Mouse (Mus musculus) liver, embryonic 13.5 days (tissue): Measurements from ENCODE around the gene Krt75. TPM values are rescaled to one million over a fixed set of nuclear protein-coding genes. Genes with fewer than 3 reads are reported as not detected.

ENCODE experiments used
- ATAC-seq: fragments of 200-750 bp; cut with Nextera tagmentation; 2 replicates; pipeline ENCODE4 v1.8.0; 2017; ENCODE audit warnings: low read depth, mild to moderate bottlenecking, moderate number of reproducible peaks, moderate library complexity
- DNase-seq: peaks from one replicate; pipeline ENCODE4 v3.0.0; 2022
- H3K27ac ChIP-seq: fragments of 300-500 bp; sonication (generic); 2 replicates; pipeline ENCODE4 v1.5.1; 2015; ENCODE audit warnings: moderate library complexity, mild to moderate bottlenecking, inconsistent platforms
- H3K27me3 ChIP-seq: fragments of 300-500 bp; sonication (generic); 2 replicates; pipeline ENCODE4 v1.6.1; 2015; ENCODE audit warnings: mild to moderate bottlenecking, inconsistent platforms
- H3K36me3 ChIP-seq: fragments of 300-500 bp; sonication (generic); 2 replicates; pipeline ENCODE4 v1.6.1; 2015; ENCODE audit warnings: mild to moderate bottlenecking, inconsistent platforms
- H3K4me1 ChIP-seq: fragments of 300-500 bp; sonication (generic); replicated peaks from 2 replicates; pipeline ENCODE4 v1.6.1; 2015; ENCODE audit warnings: inconsistent platforms
- H3K4me2 ChIP-seq: fragments of 300-500 bp; sonication (generic); 2 replicates; pipeline ENCODE4 v1.6.1; 2015; ENCODE audit warnings: inconsistent platforms, mild to moderate bottlenecking, moderate library complexity
- H3K4me3 ChIP-seq: fragments of 300-500 bp; sonication (generic); replicated peaks from 2 replicates; pipeline ENCODE4 v1.5.1; 2015; ENCODE audit warnings: mild to moderate bottlenecking, inconsistent platforms
- H3K9ac ChIP-seq: fragments of 300-500 bp; sonication (generic); 2 replicates; pipeline ENCODE4 v1.6.1; 2015; ENCODE audit warnings: mild to moderate bottlenecking, inconsistent platforms
- H3K9me3 ChIP-seq: fragments of 300-500 bp; sonication (generic); replicated peaks from 2 replicates; pipeline ENCODE4 v1.6.1; 2016; ENCODE audit warnings: inconsistent platforms
- WGBS: fragments of 180-500 bp; shearing (Covaris S2); methylation state at CpG from one replicate; pipeline ENCODE4 v1.1.7; 2015; ENCODE audit not compliant: insufficient replicate concordance; 5-methylcytosine and 5-hydroxymethylcytosine counted together
- polyA plus RNA-seq: library from polyadenylated mRNA; unstranded; fragments of >200 nt; fragmentation: Nextera tagmentation; extraction: Ambion mirVana; gene quantifications from 2 replicates; pipeline ENCODE4 v1.2.1, GENCODE M21; 2015

The Krt75 gene
- polyA plus RNA-seq, result not detected in 2 replicates

DNA sequence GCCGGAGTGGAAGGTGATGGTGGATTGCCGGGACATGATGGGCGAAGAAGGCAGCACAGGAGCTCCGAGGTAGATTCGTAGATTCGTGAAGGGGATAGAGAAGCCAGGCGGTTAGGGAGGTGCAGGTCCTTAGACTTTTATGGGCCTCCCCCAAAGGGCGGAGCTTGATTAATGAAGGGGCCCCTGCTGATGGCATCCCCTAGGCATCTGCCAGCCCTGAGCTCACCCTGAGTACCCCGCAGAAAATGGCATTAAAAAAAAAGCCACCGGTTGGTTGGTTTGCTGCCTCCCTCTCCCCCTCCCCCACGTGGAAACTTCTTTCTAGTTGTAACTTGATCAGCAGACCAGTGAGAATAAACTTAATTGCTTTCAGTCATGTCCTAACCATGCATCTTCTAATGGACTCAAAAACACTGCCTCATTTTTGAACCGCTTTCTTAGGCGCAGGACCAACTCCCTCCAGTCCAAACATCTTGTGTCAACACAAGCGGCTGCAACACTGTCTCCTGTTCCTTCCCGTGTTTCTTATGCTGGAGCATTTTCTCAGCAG is at the start of gene Krt75:
TSS of gene Krt75 (minus strand) at position 109 of the 550 bp plus-strand sequence.
- H3K27me3 ChIP-seq, result no peaks in the 10 kb centered on the region
- no peak for ATAC-seq
- 56% methylated on average over 15 of the region's 15 CpGs for WGBS

DNA sequence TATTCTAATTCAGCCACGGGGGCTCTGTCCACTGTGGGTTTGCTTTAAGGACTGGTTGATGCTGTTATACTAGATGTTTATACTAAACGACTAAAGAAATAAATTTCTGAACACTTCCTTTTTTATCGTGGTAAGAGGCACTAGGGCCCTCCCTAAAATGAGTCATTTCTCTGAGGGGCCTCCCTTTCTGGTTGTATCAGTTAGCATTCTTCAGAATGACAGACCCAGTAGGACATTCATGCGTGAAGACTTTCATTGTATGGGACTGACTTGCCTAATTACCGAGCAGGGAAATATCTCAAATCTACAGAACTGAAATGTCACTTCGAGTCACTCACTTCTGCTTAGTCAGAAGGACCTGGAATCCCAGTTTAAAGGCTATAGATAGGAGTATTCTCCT is 25.4 kb upstream of the Krt75 start:
- Histone ChIP-seq H3K4me2 (no peak overlapping the region), H3K9me3 (no peaks in the 10 kb centered on the region), H3K4me1 (no peaks in the 10 kb centered on the region), H3K4me3 (no peak overlapping the region), H3K27me3 (no peaks in the 10 kb centered on the region), H3K27ac (no peak overlapping the region), H3K36me3 (no peaks in the 10 kb centered on the region), H3K9ac (no peak overlapping the region)
- no peak for DNase-seq
- no peak for ATAC-seq
- WGBS, result 48% methylated on average over 6 of the region's 6 CpGs

More for the DNA sequence above, at the start of gene Krt75:
- DNase-seq, result no peak
- Histone ChIP-seq H3K4me1 (no peaks in the 10 kb centered on the region), H3K27ac (no peak within 1 kb of the TSS), H3K4me2 (no peak within 1 kb of the TSS), H3K36me3 (no peaks in the 10 kb centered on the region), H3K4me3 (no peak within 1 kb of the TSS), H3K9ac (no peak within 1 kb of the TSS), H3K9me3 (no peaks in the 10 kb centered on the region)

DNA sequence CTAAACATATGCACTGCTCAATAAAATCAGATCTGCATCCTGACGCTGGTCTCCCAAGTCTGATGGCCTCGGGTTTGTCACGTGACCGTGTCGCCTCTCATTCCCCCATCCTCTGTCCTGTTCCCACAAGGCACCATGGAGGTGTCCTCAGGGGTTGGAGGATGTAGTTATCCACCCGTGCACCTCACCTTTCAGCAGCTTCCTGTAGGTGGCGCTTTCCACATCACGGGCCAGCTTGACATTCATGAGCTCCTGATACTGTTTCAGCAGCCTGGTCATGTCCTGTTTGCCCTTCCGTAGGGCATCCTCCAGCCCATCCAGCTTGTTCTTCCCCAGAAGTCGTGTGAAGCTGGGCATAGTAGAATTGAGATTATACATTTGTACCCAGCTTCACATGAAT is 14.5 kb upstream of the Krt75 start:
- no peak for ATAC-seq
- Histone ChIP-seq H3K4me2 (no peak overlapping the region), H3K36me3 (no peaks in the 10 kb centered on the region), H3K4me1 (no peaks in the 10 kb centered on the region), H3K27ac (no peak overlapping the region), H3K9me3 (no peaks in the 10 kb centered on the region), H3K9ac (no peak overlapping the region), H3K27me3 (no peaks in the 10 kb centered on the region), H3K4me3 (no peak overlapping the region)
- DNase-seq, result no peak
- 59% methylated on average over 10 of the region's 10 CpGs for WGBS

- Histone ChIP-seq H3K4me3 (no peak overlapping the region), H3K9ac (no peak overlapping the region), H3K4me2 (no peak overlapping the region), H3K9me3 (no peaks in the 10 kb centered on the region), H3K27me3 (no peaks in the 10 kb centered on the region), H3K4me1 (no peaks in the 10 kb centered on the region), H3K36me3 (no peaks in the 10 kb centered on the region), H3K27ac (no peak overlapping the region)
- ATAC-seq (no peak), DNase-seq (no peak)
- WGBS, result 30% methylated on average over 2 of the region's 2 CpGs
Measured at GRCm38 (mm10) chr15:101584456-101584855, 10.8 kb upstream of the Krt75 start.

- H3K36me3 ChIP-seq, result no peaks in the 10 kb centered on the region
- H3K9ac ChIP-seq, result no peak overlapping the region
- no peak overlapping the region for H3K4me2 ChIP-seq
- no peak overlapping the region for H3K4me3 ChIP-seq
- no peaks in the 10 kb centered on the region for H3K4me1 ChIP-seq
- 53% methylated on average over 8 of the region's 8 CpGs for WGBS
- no peaks in the 10 kb centered on the region for H3K9me3 ChIP-seq
- DNase-seq (no peak), ATAC-seq (no peak)
- H3K27me3 ChIP-seq, result no peaks in the 10 kb centered on the region
- H3K27ac ChIP-seq, result no peak overlapping the region
Measured at GRCm38 (mm10) chr15:101583211-101583965, 9.7 kb upstream of the Krt75 start.

DNA sequence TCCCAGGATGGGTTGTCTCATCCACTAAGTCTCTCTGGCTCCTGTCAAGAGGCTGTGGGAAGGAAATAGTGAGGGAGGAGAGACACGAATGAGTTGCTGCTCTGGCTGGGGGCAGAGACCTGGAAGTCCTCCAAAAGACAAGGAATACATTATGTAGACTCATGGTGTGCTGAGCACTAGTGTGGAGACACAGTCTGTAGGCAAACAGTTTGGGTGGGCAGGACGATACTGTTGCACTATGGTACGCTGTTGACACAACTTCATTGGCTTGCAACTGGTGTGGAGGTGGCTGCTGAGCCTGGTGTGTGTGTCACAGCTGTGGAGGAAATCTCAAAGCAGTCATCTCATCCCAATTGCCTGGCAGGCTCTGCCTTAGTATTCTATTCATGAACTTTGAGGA is 8.0 kb upstream of the Krt75 start:
- no peak for ATAC-seq
- no peaks in the 10 kb centered on the region for H3K9me3 ChIP-seq
- H3K4me1 ChIP-seq, result no peaks in the 10 kb centered on the region
- H3K27me3 ChIP-seq, result no peaks in the 10 kb centered on the region
- H3K4me3 ChIP-seq, result no peak overlapping the region
- H3K4me2 ChIP-seq, result no peak overlapping the region
- H3K9ac ChIP-seq, result no peak overlapping the region
- no peak for DNase-seq
- no peaks in the 10 kb centered on the region for H3K36me3 ChIP-seq
- no peak overlapping the region for H3K27ac ChIP-seq
- 42% methylated on average over 3 of the region's 3 CpGs for WGBS

GRCm38 (mm10) chr15:101575506-101575905 is 1.8 kb upstream of the Krt75 start:
- Histone ChIP-seq H3K27ac (no peak overlapping the region), H3K4me1 (no peaks in the 10 kb centered on the region), H3K9ac (no peak overlapping the region), H3K9me3 (no peaks in the 10 kb centered on the region), H3K4me3 (no peak overlapping the region), H3K4me2 (no peak overlapping the region), H3K36me3 (no peaks in the 10 kb centered on the region), H3K27me3 (no peaks in the 10 kb centered on the region)
- DNase-seq (no peak), ATAC-seq (no peak)
- 59% methylated on average over 5 of the region's 5 CpGs for WGBS

- H3K27ac ChIP-seq, result no peak overlapping the region
- DNase-seq (no peak), ATAC-seq (no peak)
- H3K4me2 ChIP-seq, result no peak overlapping the region
- H3K9ac ChIP-seq, result no peak overlapping the region
- no peaks in the 10 kb centered on the region for H3K36me3 ChIP-seq
- no peaks in the 10 kb centered on the region for H3K27me3 ChIP-seq
- 28% methylated on average over 7 of the region's 7 CpGs for WGBS
- H3K4me1 ChIP-seq, result no peaks in the 10 kb centered on the region
- H3K9me3 ChIP-seq, result no peaks in the 10 kb centered on the region
- H3K4me3 ChIP-seq, result no peak overlapping the region
Measured at GRCm38 (mm10) chr15:101567780-101568179, 5.9 kb downstream of the Krt75 start.

DNA sequence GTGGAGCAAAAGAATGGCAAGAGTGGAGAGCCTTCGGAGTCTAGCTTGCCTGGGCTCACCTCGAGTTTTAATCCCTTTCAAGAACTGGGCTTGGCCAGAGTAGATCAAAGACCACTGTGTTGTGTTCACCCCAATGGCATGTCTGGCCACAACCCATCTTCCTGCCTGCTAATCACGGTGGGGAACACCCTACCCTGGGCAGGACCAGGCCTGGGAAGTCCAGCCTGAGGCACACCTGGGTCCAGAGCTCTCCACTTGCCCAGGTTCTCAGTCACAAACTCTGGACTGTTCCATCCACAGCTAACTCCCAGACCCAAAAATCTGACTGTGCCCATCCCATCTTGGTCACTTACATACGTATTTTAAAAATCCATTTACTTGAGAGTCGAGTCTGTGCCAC is 10.9 kb downstream of the Krt75 start, which contains the start of gene Krt90:
TSS of gene Krt90 (minus strand) at position 101 of the 400 bp plus-strand sequence.
- Histone ChIP-seq H3K27ac (no peak within 1 kb of the TSS), H3K27me3 (no peaks in the 10 kb centered on the region), H3K9me3 (no peaks in the 10 kb centered on the region), H3K4me1 (no peaks in the 10 kb centered on the region), H3K4me2 (no peak within 1 kb of the TSS), H3K36me3 (no peaks in the 10 kb centered on the region), H3K9ac (no peak within 1 kb of the TSS), H3K4me3 (no peak within 1 kb of the TSS)
- no peak for DNase-seq
- 49% methylated on average over 5 of the region's 5 CpGs for WGBS
- ATAC-seq, result no peak

GRCm38 (mm10) chr15:101558034-101558646 is 15.6 kb downstream of the Krt75 start:
- ATAC-seq (no peak), DNase-seq (no peak)
- H3K4me2 ChIP-seq, result no peak overlapping the region
- no peak overlapping the region for H3K4me3 ChIP-seq
- no peaks in the 10 kb centered on the region for H3K4me1 ChIP-seq
- no peaks in the 10 kb centered on the region for H3K9me3 ChIP-seq
- H3K27ac ChIP-seq, result no peak overlapping the region
- 16% methylated on average over 6 of the region's 7 CpGs for WGBS
- no peaks in the 10 kb centered on the region for H3K36me3 ChIP-seq
- H3K27me3 ChIP-seq, result 0 out of 2 replicates have a peak, but pooled peaks cover 4% of the 10 kb centered on the region
- H3K9ac ChIP-seq, result no peak overlapping the region

DNA sequence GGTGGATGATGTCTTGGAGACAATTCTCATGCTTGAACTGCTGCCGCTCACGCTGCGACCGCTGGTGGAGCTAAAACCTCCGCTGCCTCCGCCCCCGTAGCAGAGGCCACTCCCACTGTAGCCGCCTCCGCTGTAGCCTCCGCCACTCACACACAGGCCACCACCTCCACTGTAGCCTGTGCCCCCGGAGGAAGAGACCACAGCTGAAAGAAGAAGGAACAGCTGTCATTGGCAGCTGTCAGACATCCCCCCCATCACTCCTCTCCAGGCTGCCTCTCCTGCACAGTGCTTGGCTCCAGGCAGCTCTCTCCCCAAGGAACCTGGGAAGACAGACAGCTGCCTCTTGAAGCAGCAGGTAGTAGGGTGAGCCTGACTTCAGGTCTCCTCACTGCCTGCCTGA is 20.5 kb downstream of the Krt75 start:
- ATAC-seq, result no peak
- H3K9ac ChIP-seq, result no peak overlapping the region

More for the DNA sequence above, 20.5 kb downstream of the Krt75 start:
- whole genome bisulfite sequencing, result under 1% methylated on average over 11 of the region's 11 CpGs
- H3K36me3 ChIP-seq, result no peaks in the 10 kb centered on the region
- H3K27ac ChIP-seq, result no peak overlapping the region
- DNase-seq, result no peak
- H3K4me2 ChIP-seq, result no peak overlapping the region
- no peaks in the 10 kb centered on the region for H3K9me3 ChIP-seq
- H3K27me3 ChIP-seq, result peaks cover 21% of the 10 kb centered on the region
- H3K4me1 ChIP-seq, result no peaks in the 10 kb centered on the region
- H3K4me3 ChIP-seq, result no peak overlapping the region
